Mouse (Mus musculus): ENCODE measurements around the gene Sbf1.
A peak's percentile ranks its signal among the peaks of the same experiment; 100 is the strongest.

The Sbf1 gene

GRCm38 (mm10) chr15:89316146-89316545 is 1.0 kb upstream of the Sbf1 start:
- peak; percentile 24 for DNase-seq

- peak; percentile 37 for DNase-seq
Measured at GRCm38 (mm10) chr15:89314511-89315189, 461 bp downstream of the Sbf1 start.

GRCm38 (mm10) chr15:89314107-89314506 is 1.0 kb downstream of the Sbf1 start:
- no peak for DNase-seq

- no peak for DNase-seq
Measured at GRCm38 (mm10) chr15:89313359-89313758, 1.8 kb downstream of the Sbf1 start.

- no peak for DNase-seq
Measured at GRCm38 (mm10) chr15:89309962-89310498, 5.1 kb downstream of the Sbf1 start.

- no peak for DNase-seq
Measured at GRCm38 (mm10) chr15:89308406-89309139, 6.5 kb downstream of the Sbf1 start.

GRCm38 (mm10) chr15:89307461-89307860 is 7.7 kb downstream of the Sbf1 start:
- DNase-seq, result no peak

GRCm38 (mm10) chr15:89305966-89306365 is 9.1 kb downstream of the Sbf1 start:
- DNase-seq, result no peak

GRCm38 (mm10) chr15:89300600-89300999 is 14.5 kb downstream of the Sbf1 start:
- DNase-seq, result peak; percentile 28

GRCm38 (mm10) chr15:89300180-89300579 is 14.9 kb downstream of the Sbf1 start:
- DNase-seq, result peak; percentile 54

GRCm38 (mm10) chr15:89297695-89298094 is 17.4 kb downstream of the Sbf1 start:
- DNase-seq, result no peak

- DNase-seq, result no peak
Measured at GRCm38 (mm10) chr15:89296465-89296864, 18.6 kb downstream of the Sbf1 start.

- no peak for DNase-seq
Measured at GRCm38 (mm10) chr15:89295580-89296165, 19.4 kb downstream of the Sbf1 start.

GRCm38 (mm10) chr15:89293778-89294177 is 21.3 kb downstream of the Sbf1 start:
- DNase-seq, result no peak

- DNase-seq, result no peak
Measured at GRCm38 (mm10) chr15:89292795-89293194, 22.3 kb downstream of the Sbf1 start.

GRCm38 (mm10) chr15:89291521-89291920 is 23.6 kb downstream of the Sbf1 start:
- DNase-seq, result no peak

- no peak for DNase-seq
Measured at GRCm38 (mm10) chr15:89289455-89289854, 25.7 kb downstream of the Sbf1 start.

- no peak for DNase-seq
Measured at GRCm38 (mm10) chr15:89288227-89288767, 26.8 kb downstream of the Sbf1 start.

GRCm38 (mm10) chr15:89286582-89286981 is 28.5 kb downstream of the Sbf1 start:
- no peak for DNase-seq

GRCm38 (mm10) chr15:89286114-89286513 is 29.0 kb downstream of the Sbf1 start:
- DNase-seq, result no peak

- no peak for DNase-seq
Measured at GRCm38 (mm10) chr15:89285478-89285877, 29.6 kb downstream of the Sbf1 start.

GRCm38 (mm10) chr15:89285004-89285403 is 30.1 kb downstream of the Sbf1 start:
- DNase-seq, result peak; percentile 32

- DNase-seq, result no peak
Measured at GRCm38 (mm10) chr15:89284094-89284493, 31.0 kb downstream of the Sbf1 start.

All from kidney, adult 9 months (tissue).